Mouse (Mus musculus) mature B cell (primary cell): Measurements from ENCODE around the gene Col5a1.

ENCODE experiments used
- in situ Hi-C: fragments of 300-500 bp; cut with MboI; formaldehyde crosslinking; loops from 2 replicates; pipeline ENCODE4 v1.14.3; 2019

Gene Col5a1

GRCm38 (mm10) chr2:28034011-28034710 is 147.9 kb downstream of the Col5a1 start:
- in situ Hi-C loops = no loop called here

- in situ Hi-C loops = no loop called here
Measured at GRCm38 (mm10) chr2:28036788-28037187, 150.6 kb downstream of the Col5a1 start.

GRCm38 (mm10) chr2:28037505-28038390 is 151.5 kb downstream of the Col5a1 start:
- in situ Hi-C loops = no loop called here

- in situ Hi-C loops = no loop called here
Measured at GRCm38 (mm10) chr2:28038391-28039096, 152.3 kb downstream of the Col5a1 start.

- in situ Hi-C loops = no loop called here
Measured at GRCm38 (mm10) chr2:28039647-28040325, 153.6 kb downstream of the Col5a1 start.

GRCm38 (mm10) chr2:28040466-28040865 is 154.2 kb downstream of the Col5a1 start:
- in situ Hi-C loops = no loop called here

- in situ Hi-C loops = no loop called here
Measured at GRCm38 (mm10) chr2:28044920-28045598, 158.8 kb downstream of the Col5a1 start.

- in situ Hi-C loops = no loop called here
Measured at GRCm38 (mm10) chr2:28046311-28046710, 160.1 kb downstream of the Col5a1 start.

- in situ Hi-C loops = no loop called here
Measured at GRCm38 (mm10) chr2:28047092-28047491, 160.9 kb downstream of the Col5a1 start.

GRCm38 (mm10) chr2:28059922-28060321 is 173.7 kb downstream of the Col5a1 start:
- in situ Hi-C loops = no loop called here

GRCm38 (mm10) chr2:28063711-28064338 is 177.6 kb downstream of the Col5a1 start:
- in situ Hi-C loops = no loop called here

- in situ Hi-C loops = no loop called here
Measured at GRCm38 (mm10) chr2:28064339-28065080, 178.3 kb downstream of the Col5a1 start.

GRCm38 (mm10) chr2:28065081-28065651 is 178.9 kb downstream of the Col5a1 start:
- in situ Hi-C loops = no loop called here

- in situ Hi-C loops = no loop called here
Measured at GRCm38 (mm10) chr2:28066686-28067085, 180.5 kb downstream of the Col5a1 start.

GRCm38 (mm10) chr2:28067175-28067574 is 180.9 kb downstream of the Col5a1 start:
- in situ Hi-C loops = no loop called here

GRCm38 (mm10) chr2:28067821-28068536 is 181.8 kb downstream of the Col5a1 start:
- in situ Hi-C loops = no loop called here

GRCm38 (mm10) chr2:28068537-28068878 is 182.3 kb downstream of the Col5a1 start:
- in situ Hi-C loops = no loop called here

GRCm38 (mm10) chr2:28075616-28076187 is 189.5 kb downstream of the Col5a1 start:
- in situ Hi-C loops = no loop called here

- in situ Hi-C loops = no loop called here
Measured at GRCm38 (mm10) chr2:28084768-28085167, 198.5 kb downstream of the Col5a1 start, which contains the start of gene Fcnb. Gene Fcnb (minus strand): TSS chr2:28084885.
